Mouse (Mus musculus): ENCODE results near the gene Slc35d2.

DNA sequence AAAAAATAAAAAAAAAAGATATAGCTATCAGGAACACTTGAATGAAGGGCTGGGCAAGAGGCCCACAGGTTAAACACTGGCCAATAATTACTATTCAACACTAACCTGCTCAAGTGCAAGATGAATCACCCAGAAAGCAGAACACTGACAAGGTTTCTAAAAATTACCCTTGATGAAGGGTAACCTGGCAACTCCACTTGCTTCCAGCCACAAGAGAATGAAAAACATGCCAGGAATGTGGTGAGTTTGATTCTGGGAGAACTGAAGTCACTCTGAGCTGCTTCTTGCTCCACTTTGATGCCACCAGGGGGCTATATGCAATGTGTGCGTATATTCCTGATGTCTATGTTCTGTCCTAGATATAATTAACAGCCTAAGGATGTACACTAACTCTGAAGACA is 26.0 kb upstream of the Slc35d2 start:
- TF ChIP-seq POLR2A (IDR thresholded peaks at IDR 0.05; ENCODE audit: borderline replicate concordance, control insufficient read depth, low read depth, low read length), result no peak
- TF ChIP-seq CTCF (IDR thresholded peaks at IDR 0.05; ENCODE audit: control insufficient read depth, insufficient read depth, low read length), result no peak
